Mouse (Mus musculus): Measurements from ENCODE around the gene Riox1. TPM values are rescaled to one million over a fixed set of nuclear protein-coding genes. Genes with fewer than 3 reads are reported as not detected.
"Not testable (repeated sequence)": the region's sequence is repeated elsewhere in the genome, so short reads cannot be mapped to it uniquely, and the experiment has no call there.

Gene Riox1
- total and polyA plus RNA-seq, 2 experiments from 2014 or later, result 11.3 to 28.8 TPM

GRCm38 (mm10) chr12:83988483-83988882, 38.1 kb downstream of the Riox1 start:
- TF ChIP-seq CTCF (IDR thresholded peaks at IDR 0.05; ENCODE audit: low read depth), result no peak
- Histone ChIP-seq H3K36me3 (ENCODE audit: insufficient read depth, low read length) (no peaks in the 10 kb centered on the region), H3K27me3 (ENCODE audit: insufficient read depth, low read length) (no peaks in the 10 kb centered on the region), H3K4me3 (ENCODE audit: low read length) (peak overlapping the region; percentile 54), H3K9ac (replicated peaks; ENCODE audit: low read length) (peak overlapping the region; percentile 77), H3K27ac (peak overlapping the region; percentile 96), H3K9me3 (ENCODE audit: low read length) (no peaks in the 10 kb centered on the region), H3K4me2 (ENCODE audit: low read depth, low read length) (peak overlapping the region; percentile 53), H3K4me1 (ENCODE audit: insufficient read depth, low read length) (no peaks in the 10 kb centered on the region)
- WGBS, result 62% methylated on average over 4 of the region's 4 CpGs
- ATAC-seq (peak; percentile 33; the same call in 1 of the 2 replicates), DNase-seq (ENCODE audit: low spot score) (no peak)

- DNase-seq (ENCODE audit: low spot score) (no peak), ATAC-seq (no peak)
- Histone ChIP-seq H3K4me3 (ENCODE audit: low read length) (no peak overlapping the region), H3K27ac (no peak overlapping the region), H3K4me1 (ENCODE audit: insufficient read depth, low read length) (no peaks in the 10 kb centered on the region), H3K36me3 (ENCODE audit: insufficient read depth, low read length) (no peaks in the 10 kb centered on the region), H3K27me3 (ENCODE audit: insufficient read depth, low read length) (no peaks in the 10 kb centered on the region), H3K9ac (replicated peaks; ENCODE audit: low read length) (no peak overlapping the region), H3K9me3 (ENCODE audit: low read length) (no peaks in the 10 kb centered on the region), H3K4me2 (ENCODE audit: low read depth, low read length) (no peak overlapping the region)
- WGBS, result 98% methylated on average over 4 of the region's 4 CpGs
- no peak for TF ChIP-seq CTCF (IDR thresholded peaks at IDR 0.05; ENCODE audit: low read depth)
These were observed 39.0 kb downstream of the Riox1 start for GRCm38 (mm10) chr12:83989378-83989777.

GRCm38 (mm10) chr12:83997221-83997620, 46.8 kb downstream of the Riox1 start:
- 42% methylated on average over 2 of the region's 2 CpGs for WGBS
- Histone ChIP-seq H3K9me3 (ENCODE audit: low read length) (0 out of 2 replicates have a peak, but pooled peaks cover 3% of the 10 kb centered on the region), H3K27me3 (ENCODE audit: insufficient read depth, low read length) (no peaks in the 10 kb centered on the region), H3K4me3 (ENCODE audit: low read length) (no peak overlapping the region), H3K27ac (no peak overlapping the region), H3K4me1 (ENCODE audit: insufficient read depth, low read length) (peaks cover 4% of the 10 kb centered on the region; the same call in 1 of the 2 replicates), H3K36me3 (ENCODE audit: insufficient read depth, low read length) (no peaks in the 10 kb centered on the region), H3K9ac (replicated peaks; ENCODE audit: low read length) (no peak overlapping the region), H3K4me2 (ENCODE audit: low read depth, low read length) (no peak overlapping the region)
- TF ChIP-seq CTCF (IDR thresholded peaks at IDR 0.05; ENCODE audit: low read depth), result no peak
- no peak for ATAC-seq
- DNase-seq (ENCODE audit: low spot score), result no peak

- Histone ChIP-seq H3K9me3 (ENCODE audit: low read length) (0 out of 2 replicates have a peak, but pooled peaks cover 3% of the 10 kb centered on the region), H3K4me3 (ENCODE audit: low read length) (no peak overlapping the region), H3K27me3 (ENCODE audit: insufficient read depth, low read length) (no peaks in the 10 kb centered on the region), H3K4me2 (ENCODE audit: low read depth, low read length) (no peak overlapping the region), H3K27ac (peak overlapping the region; percentile 58), H3K36me3 (ENCODE audit: insufficient read depth, low read length) (no peaks in the 10 kb centered on the region), H3K9ac (replicated peaks; ENCODE audit: low read length) (no peak overlapping the region), H3K4me1 (ENCODE audit: insufficient read depth, low read length) (peaks cover 4% of the 10 kb centered on the region; the same call in 1 of the 2 replicates)
- no peak for TF ChIP-seq CTCF (IDR thresholded peaks at IDR 0.05; ENCODE audit: low read depth)
- WGBS, result 47% methylated on average over 11 of the region's 11 CpGs
- ATAC-seq, result no peak
- no peak for DNase-seq (ENCODE audit: low spot score)
These were observed 48.1 kb downstream of the Riox1 start for GRCm38 (mm10) chr12:83998341-83999107.

- DNase-seq (ENCODE audit: low spot score), result peak; percentile 60
- 53% methylated on average over 8 of the region's 8 CpGs for WGBS
- ATAC-seq, result peak; percentile 58; the same call in 1 of the 2 replicates
These were observed 48.8 kb downstream of the Riox1 start for GRCm38 (mm10) chr12:83999237-83999636.

GRCm38 (mm10) chr12:84000418-84000817, 50.0 kb downstream of the Riox1 start:
- no peaks in the 10 kb centered on the region for H3K27me3 ChIP-seq (ENCODE audit: insufficient read depth, low read length)
- H3K4me2 ChIP-seq (ENCODE audit: low read depth, low read length), result no peak overlapping the region
- ATAC-seq (no peak), DNase-seq (ENCODE audit: low spot score) (no peak)
- no peak overlapping the region for H3K9ac ChIP-seq (replicated peaks; ENCODE audit: low read length)
- no peak overlapping the region for H3K4me3 ChIP-seq (ENCODE audit: low read length)
- no peak overlapping the region for H3K27ac ChIP-seq
- 0 out of 2 replicates have a peak, but pooled peaks cover 3% of the 10 kb centered on the region for H3K9me3 ChIP-seq (ENCODE audit: low read length)
- 90% methylated on average over 3 of the region's 3 CpGs for WGBS
- H3K4me1 ChIP-seq (ENCODE audit: insufficient read depth, low read length), result peaks cover 4% of the 10 kb centered on the region; the same call in 1 of the 2 replicates
- no peak for TF ChIP-seq CTCF (IDR thresholded peaks at IDR 0.05; ENCODE audit: low read depth)
- no peaks in the 10 kb centered on the region for H3K36me3 ChIP-seq (ENCODE audit: insufficient read depth, low read length)

More at GRCm38 (mm10) chr12:83999237-83999636, 48.8 kb downstream of the Riox1 start:
- not testable (repeated sequence) for H3K9me3 ChIP-seq (ENCODE audit: low read length); H3K4me2 ChIP-seq (ENCODE audit: low read depth, low read length); H3K4me3 ChIP-seq (ENCODE audit: low read length); H3K36me3 ChIP-seq (ENCODE audit: insufficient read depth, low read length); H3K4me1 ChIP-seq (ENCODE audit: insufficient read depth, low read length); H3K9ac ChIP-seq (replicated peaks; ENCODE audit: low read length); H3K27ac ChIP-seq; H3K27me3 ChIP-seq (ENCODE audit: insufficient read depth, low read length)

Other genes with a start within 250 kb of the Riox1 start
- gene Papln, start 187.0 kb upstream of the Riox1 start, total RNA-seq (2014; rRNA removed), result 3.0 and 4.9 TPM in 2 replicates
- gene Papln, start 187.0 kb upstream of the Riox1 start, polyA plus RNA-seq (2015; fragmentation: Nextera tagmentation; extraction: Ambion mirVana), result 0.39 and 0.44 TPM in 2 replicates
- gene Numb, start 28.7 kb upstream of the Riox1 start, total RNA-seq (2014; rRNA removed), result 16.7 and 17.7 TPM in 2 replicates
- gene Numb, start 28.7 kb upstream of the Riox1 start, polyA plus RNA-seq (2015; fragmentation: Nextera tagmentation; extraction: Ambion mirVana), result 10.7 and 12.1 TPM in 2 replicates
- 0.11 and 0.16 TPM in 2 replicates for gene Heatr4, start 34.2 kb downstream of the Riox1 start, total RNA-seq (2014; rRNA removed)
- not detected in 2 replicates for gene Heatr4, start 34.2 kb downstream of the Riox1 start, polyA plus RNA-seq (2015; fragmentation: Nextera tagmentation; extraction: Ambion mirVana)
- 18.6 and 29.1 TPM in 2 replicates for gene Acot2, start 37.3 kb downstream of the Riox1 start, total RNA-seq (2014; rRNA removed)
- 31.2 and 33.9 TPM in 2 replicates for gene Acot2, start 37.3 kb downstream of the Riox1 start, polyA plus RNA-seq (2015; fragmentation: Nextera tagmentation; extraction: Ambion mirVana)
- gene Acot1, start 58.9 kb downstream of the Riox1 start, total RNA-seq (2014; rRNA removed), result 177 and 178 TPM in 2 replicates
- 160 and 172 TPM in 2 replicates for gene Acot1, start 58.9 kb downstream of the Riox1 start, polyA plus RNA-seq (2015; fragmentation: Nextera tagmentation; extraction: Ambion mirVana)
- 0.14 and 1.8 TPM in 2 replicates for gene Acot4, start 87.8 kb downstream of the Riox1 start, total RNA-seq (2014; rRNA removed)
- 0.68 and 1.2 TPM in 2 replicates for gene Acot4, start 87.8 kb downstream of the Riox1 start, polyA plus RNA-seq (2015; fragmentation: Nextera tagmentation; extraction: Ambion mirVana)
- gene Gm49366, start 88.3 kb downstream of the Riox1 start, total RNA-seq (2014; rRNA removed), result not detected in 2 replicates
- not detected in 2 replicates for gene Gm49366, start 88.3 kb downstream of the Riox1 start, polyA plus RNA-seq (2015; fragmentation: Nextera tagmentation; extraction: Ambion mirVana)
- 0.42 and 1.3 TPM in 2 replicates for gene Acot3, start 101.5 kb downstream of the Riox1 start, total RNA-seq (2014; rRNA removed)
- 1.3 and 1.6 TPM in 2 replicates for gene Acot3, start 101.5 kb downstream of the Riox1 start, polyA plus RNA-seq (2015; fragmentation: Nextera tagmentation; extraction: Ambion mirVana)
- 1.2 and 1.3 TPM in 2 replicates for gene Acot5, start 118.7 kb downstream of the Riox1 start, total RNA-seq (2014; rRNA removed)
- gene Acot5, start 118.7 kb downstream of the Riox1 start, polyA plus RNA-seq (2015; fragmentation: Nextera tagmentation; extraction: Ambion mirVana), result 1.2 and 1.5 TPM in 2 replicates
- gene Acot6, start 150.0 kb downstream of the Riox1 start, total RNA-seq (2014; rRNA removed), result 6.8 and 8.6 TPM in 2 replicates
- gene Acot6, start 150.0 kb downstream of the Riox1 start, polyA plus RNA-seq (2015; fragmentation: Nextera tagmentation; extraction: Ambion mirVana), result 1.6 and 1.8 TPM in 2 replicates
- gene Dnal1, start 163.8 kb downstream of the Riox1 start, total RNA-seq (2014; rRNA removed), result 9.7 and 10.9 TPM in 2 replicates
- 6.8 and 9.7 TPM in 2 replicates for gene Dnal1, start 163.8 kb downstream of the Riox1 start, polyA plus RNA-seq (2015; fragmentation: Nextera tagmentation; extraction: Ambion mirVana)
- gene Pnma1, start 197.9 kb downstream of the Riox1 start, total RNA-seq (2014; rRNA removed), result 2.5 and 3.8 TPM in 2 replicates
- 4.2 and 4.5 TPM in 2 replicates for gene Pnma1, start 197.9 kb downstream of the Riox1 start, polyA plus RNA-seq (2015; fragmentation: Nextera tagmentation; extraction: Ambion mirVana)

Data from hindbrain, postnatal 0 days (tissue).